Mouse (Mus musculus) forebrain, embryonic 12.5 days (tissue): ENCODE measurements around the gene Kif6. TPM values are rescaled to one million over a fixed set of nuclear protein-coding genes. Genes with fewer than 3 reads are reported as not detected.

ENCODE experiments used
- ATAC-seq: fragments of 200-750 bp; cut with Nextera tagmentation; 2 replicates; pipeline ENCODE4 v1.8.0; 2017; ENCODE audit warnings: moderate TSS enrichment; ENCODE audit not compliant: low FRiP score
- H3K27ac ChIP-seq: fragments of 300-500 bp; sonication (generic); 2 replicates; pipeline ENCODE4 v1.5.1; 2016; ENCODE audit warnings: mild to moderate bottlenecking
- H3K27me3 ChIP-seq: fragments of 300-500 bp; sonication (generic); 2 replicates; pipeline ENCODE4 v1.6.1; 2016; ENCODE audit warnings: mild to moderate bottlenecking
- H3K36me3 ChIP-seq: fragments of 300-500 bp; sonication (generic); replicated peaks from 2 replicates; pipeline ENCODE4 v1.6.1; 2016; ENCODE audit warnings: mild to moderate bottlenecking
- H3K4me1 ChIP-seq: fragments of 300-500 bp; sonication (generic); 2 replicates; pipeline ENCODE4 v1.6.1; 2016
- H3K4me2 ChIP-seq: fragments of 300-500 bp; sonication (generic); 2 replicates; pipeline ENCODE4 v1.6.1; 2016; ENCODE audit warnings: mild to moderate bottlenecking, moderate library complexity
- H3K4me3 ChIP-seq: fragments of 300-500 bp; sonication (generic); replicated peaks from 2 replicates; pipeline ENCODE4 v1.5.1; 2016; ENCODE audit warnings: mild to moderate bottlenecking
- H3K9ac ChIP-seq: fragments of 300-500 bp; sonication (generic); 2 replicates; pipeline ENCODE4 v1.6.1; 2016; ENCODE audit warnings: mild to moderate bottlenecking
- H3K9me3 ChIP-seq: fragments of 300-500 bp; sonication (generic); 2 replicates; pipeline ENCODE4 v1.6.1; 2016
- WGBS: fragments of 180-500 bp; shearing (Covaris S2); methylation state at CpG from one replicate; pipeline ENCODE4 v1.1.7; 2016; 5-methylcytosine and 5-hydroxymethylcytosine counted together
- polyA plus RNA-seq: library from polyadenylated mRNA; unstranded; fragments of >200 nt; fragmentation: Nextera tagmentation; extraction: Ambion mirVana; gene quantifications from 2 replicates; pipeline ENCODE4 v1.2.1, GENCODE M21; 2016

Kif6 gene
- polyA plus RNA-seq, 1 experiment from 2014 or later = 3.1 TPM

DNA sequence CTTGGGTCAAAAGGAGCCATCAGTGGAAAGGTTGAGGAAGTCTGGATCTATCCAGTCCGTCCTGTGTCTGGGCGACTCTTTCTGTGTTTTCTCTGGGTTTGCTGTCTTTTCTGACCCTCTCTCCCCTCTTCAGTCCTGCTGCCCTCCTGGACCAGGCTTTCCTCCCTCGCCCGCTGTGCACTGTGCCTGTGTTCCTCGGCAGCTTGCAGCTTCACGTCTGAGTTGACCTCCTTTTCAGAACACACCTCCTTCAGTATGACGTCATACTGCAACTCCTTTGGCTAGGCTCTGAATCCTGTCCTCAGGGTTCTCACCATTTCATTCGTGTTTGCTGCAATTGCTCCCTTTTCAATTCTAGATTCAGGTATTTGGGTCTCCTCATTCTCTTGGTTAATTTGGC, 18.1 kb downstream of the Kif6 start:
- H3K4me2 ChIP-seq = no peak overlapping the region
- H3K36me3 ChIP-seq = no peaks in the 10 kb centered on the region
- H3K4me3 ChIP-seq = no peak overlapping the region
- H3K9ac ChIP-seq = no peak overlapping the region
- H3K9me3 ChIP-seq = no peaks in the 10 kb centered on the region
- peaks cover 3% of the 10 kb centered on the region; the same call in 1 of the 2 replicates for H3K4me1 ChIP-seq
- WGBS = 50% methylated on average over 8 of the region's 8 CpGs
- ATAC-seq = no peak
- H3K27ac ChIP-seq = no peak overlapping the region
- H3K27me3 ChIP-seq = no peaks in the 10 kb centered on the region

DNA sequence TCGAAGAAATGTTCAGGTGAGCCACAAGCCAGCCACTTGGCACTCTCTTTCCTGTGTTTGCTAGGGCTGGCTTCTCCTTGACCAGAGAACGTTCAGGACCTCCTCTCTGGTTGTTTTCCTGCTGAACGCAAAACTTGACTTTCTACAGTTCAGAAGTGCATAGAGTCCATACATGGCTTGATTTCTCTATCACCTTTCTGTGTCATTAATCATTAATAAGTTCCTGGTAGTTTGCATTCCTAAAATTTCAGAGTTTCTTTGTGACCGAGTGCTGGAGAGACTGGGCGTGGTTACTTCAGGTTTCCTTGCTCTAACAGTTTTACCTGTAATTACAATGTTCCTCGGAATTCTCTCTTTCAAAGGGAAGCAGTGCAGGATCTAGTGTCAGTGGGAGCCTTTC, 27.0 kb downstream of the Kif6 start:
- WGBS = 91% methylated on average over 6 of the region's 6 CpGs
- H3K36me3 ChIP-seq = no peaks in the 10 kb centered on the region
- H3K4me2 ChIP-seq = no peak overlapping the region
- ATAC-seq = no peak
- no peak overlapping the region for H3K9ac ChIP-seq
- peaks cover 6% of the 10 kb centered on the region; the same call in 1 of the 2 replicates for H3K4me1 ChIP-seq
- H3K9me3 ChIP-seq = 0 out of 2 replicates have a peak, but pooled peaks cover 5% of the 10 kb centered on the region
- no peak overlapping the region for H3K4me3 ChIP-seq
- no peaks in the 10 kb centered on the region for H3K27me3 ChIP-seq
- no peak overlapping the region for H3K27ac ChIP-seq

- Histone ChIP-seq H3K36me3 (no peaks in the 10 kb centered on the region), H3K27ac (no peak overlapping the region), H3K9me3 (0 out of 2 replicates have a peak, but pooled peaks cover 5% of the 10 kb centered on the region), H3K9ac (no peak overlapping the region), H3K27me3 (no peaks in the 10 kb centered on the region), H3K4me2 (no peak overlapping the region), H3K4me1 (peaks cover 6% of the 10 kb centered on the region; the same call in 1 of the 2 replicates), H3K4me3 (no peak overlapping the region)
- no peak for ATAC-seq
- 94% methylated on average over 8 of the region's 8 CpGs for WGBS
Measured at GRCm38 (mm10) chr17:49642336-49642735, 27.4 kb downstream of the Kif6 start.

DNA sequence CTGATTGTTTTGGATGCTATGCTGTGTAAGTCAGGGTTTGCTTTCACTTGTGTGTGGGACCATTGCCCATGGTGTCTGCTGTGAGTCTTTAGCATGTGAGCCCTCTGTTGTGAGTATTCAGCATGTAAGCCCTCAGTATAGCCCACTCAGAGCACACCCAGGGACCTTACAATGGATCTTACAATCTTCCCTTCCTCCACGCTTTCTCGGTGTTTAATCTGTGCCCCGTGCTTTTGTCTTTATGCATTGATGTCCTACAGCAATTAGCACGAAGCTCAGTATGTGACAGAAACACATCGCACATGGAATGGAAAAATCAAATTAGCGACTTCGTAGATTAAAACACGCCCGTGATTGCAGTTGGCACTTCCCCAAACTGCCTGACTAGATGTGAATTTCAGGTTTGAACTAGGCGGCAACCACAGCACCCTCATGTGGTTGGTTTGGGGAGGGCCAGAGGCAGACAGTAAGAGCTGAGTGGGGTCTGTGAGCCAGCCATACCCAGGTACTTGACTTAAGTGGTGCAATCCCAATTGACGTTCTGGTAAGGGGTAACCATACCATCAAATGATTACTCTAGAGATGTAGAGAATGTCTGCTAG, 28.1 kb downstream of the Kif6 start:
- Histone ChIP-seq H3K4me1 (peaks cover 6% of the 10 kb centered on the region; the same call in 1 of the 2 replicates), H3K27me3 (no peaks in the 10 kb centered on the region), H3K4me3 (no peak overlapping the region), H3K36me3 (no peaks in the 10 kb centered on the region), H3K4me2 (no peak overlapping the region), H3K27ac (no peak overlapping the region), H3K9ac (no peak overlapping the region), H3K9me3 (0 out of 2 replicates have a peak, but pooled peaks cover 5% of the 10 kb centered on the region)
- WGBS = 74% methylated on average over 11 of the region's 11 CpGs
- ATAC-seq = no peak

- 95% methylated on average over 5 of the region's 5 CpGs for WGBS
Measured at GRCm38 (mm10) chr17:49646267-49646666, 31.3 kb downstream of the Kif6 start.

GRCm38 (mm10) chr17:49648970-49649369, 34.0 kb downstream of the Kif6 start:
- H3K9ac ChIP-seq = no peak overlapping the region
- no peak overlapping the region for H3K4me2 ChIP-seq
- 83% methylated on average over 2 of the region's 2 CpGs for WGBS
- no peaks in the 10 kb centered on the region for H3K9me3 ChIP-seq
- H3K4me1 ChIP-seq = no peaks in the 10 kb centered on the region
- H3K27ac ChIP-seq = no peak overlapping the region
- no peak for ATAC-seq
- H3K36me3 ChIP-seq = no peaks in the 10 kb centered on the region
- no peaks in the 10 kb centered on the region for H3K27me3 ChIP-seq
- no peak overlapping the region for H3K4me3 ChIP-seq

More at GRCm38 (mm10) chr17:49646267-49646666, 31.3 kb downstream of the Kif6 start:
- Histone ChIP-seq H3K36me3 (no peaks in the 10 kb centered on the region), H3K9me3 (0 out of 2 replicates have a peak, but pooled peaks cover 5% of the 10 kb centered on the region), H3K9ac (no peak overlapping the region), H3K27me3 (no peaks in the 10 kb centered on the region), H3K4me1 (0 out of 2 replicates have a peak, but pooled peaks cover under 1% of the 10 kb centered on the region), H3K4me3 (no peak overlapping the region), H3K27ac (no peak overlapping the region), H3K4me2 (no peak overlapping the region)
- ATAC-seq = no peak

DNA sequence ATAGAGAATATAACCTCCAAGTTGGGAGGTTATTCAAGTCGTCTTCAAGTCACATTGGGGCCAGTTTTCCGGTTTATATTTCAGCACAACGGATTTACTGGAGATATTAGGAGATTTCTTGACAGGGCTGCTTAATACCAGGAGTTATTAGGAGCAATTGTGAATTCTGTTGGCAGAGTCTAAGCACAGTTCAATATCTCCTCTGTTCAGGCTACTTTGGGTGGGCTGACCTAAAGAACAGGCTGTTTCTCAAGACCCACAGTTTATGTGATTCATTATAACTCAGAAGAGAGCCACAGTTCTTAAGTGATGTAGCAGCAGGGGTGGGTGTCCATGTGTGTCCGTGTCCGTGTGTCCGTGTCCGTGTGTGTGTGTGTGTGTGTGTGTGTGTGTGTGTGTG, 34.5 kb downstream of the Kif6 start:
- no peak for ATAC-seq
- Histone ChIP-seq H3K27ac (no peak overlapping the region), H3K9ac (no peak overlapping the region)

DNA sequence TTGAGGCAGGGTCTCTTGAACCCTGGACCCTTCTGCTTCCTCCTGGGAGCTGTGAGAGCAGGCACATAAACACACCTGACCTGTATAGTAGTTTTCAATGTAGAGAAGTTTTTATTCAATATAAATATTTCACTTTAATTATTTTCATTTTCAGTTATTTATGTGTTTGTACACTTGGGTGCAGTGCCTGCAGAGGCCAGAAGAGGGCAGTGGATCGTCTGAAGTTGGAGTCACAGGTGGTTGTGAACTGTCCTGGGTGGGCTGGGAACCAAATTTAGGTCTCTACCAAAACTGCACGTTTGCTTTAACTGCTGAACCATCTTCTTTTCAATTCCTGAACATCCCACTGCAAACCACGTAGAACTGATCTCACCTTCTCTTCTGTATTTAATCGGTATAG, 35.4 kb downstream of the Kif6 start:
- 84% methylated on average over 4 of the region's 4 CpGs for WGBS
- H3K4me2 ChIP-seq = no peak overlapping the region
- no peak for ATAC-seq

More for the DNA sequence above, 34.5 kb downstream of the Kif6 start:
- 88% methylated on average over 7 of the region's 7 CpGs for WGBS
- Histone ChIP-seq H3K4me2 (no peak overlapping the region), H3K4me3 (no peak overlapping the region), H3K36me3 (no peaks in the 10 kb centered on the region), H3K4me1 (no peaks in the 10 kb centered on the region), H3K27me3 (no peaks in the 10 kb centered on the region), H3K9me3 (no peaks in the 10 kb centered on the region)

GRCm38 (mm10) chr17:49652357-49652756, 37.4 kb downstream of the Kif6 start:
- ATAC-seq = no peak
- no peaks in the 10 kb centered on the region for H3K4me1 ChIP-seq
- 40% methylated on average over 3 of the region's 3 CpGs for WGBS
- H3K36me3 ChIP-seq = no peaks in the 10 kb centered on the region
- no peak overlapping the region for H3K4me3 ChIP-seq
- H3K27ac ChIP-seq = no peak overlapping the region
- no peak overlapping the region for H3K9ac ChIP-seq
- no peak overlapping the region for H3K4me2 ChIP-seq
- no peaks in the 10 kb centered on the region for H3K9me3 ChIP-seq
- H3K27me3 ChIP-seq = no peaks in the 10 kb centered on the region

More for the DNA sequence above, 35.4 kb downstream of the Kif6 start:
- H3K9me3 ChIP-seq = no peaks in the 10 kb centered on the region
- no peak overlapping the region for H3K4me3 ChIP-seq
- H3K36me3 ChIP-seq = no peaks in the 10 kb centered on the region
- no peaks in the 10 kb centered on the region for H3K27me3 ChIP-seq
- H3K9ac ChIP-seq = no peak overlapping the region
- H3K4me1 ChIP-seq = no peaks in the 10 kb centered on the region
- H3K27ac ChIP-seq = no peak overlapping the region

DNA sequence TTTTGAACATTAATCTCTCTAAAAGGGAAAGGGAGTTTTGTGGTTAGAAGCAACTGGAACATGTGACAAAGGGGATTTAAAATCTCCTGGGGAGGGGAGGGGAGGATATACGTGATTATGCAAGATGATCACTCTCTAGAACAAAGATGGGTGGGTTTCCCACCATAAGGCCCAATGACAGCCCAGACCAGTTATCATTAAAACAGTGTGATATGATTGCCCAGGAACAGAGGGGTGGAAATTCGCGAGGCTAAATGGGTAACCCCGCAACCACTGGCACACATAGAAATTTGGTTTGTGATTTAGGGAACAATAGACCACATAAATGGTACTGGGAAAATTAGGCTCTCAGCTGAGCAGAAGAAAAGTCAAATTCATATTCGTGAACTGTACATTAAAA, 37.9 kb downstream of the Kif6 start:
- Histone ChIP-seq H3K36me3 (no peaks in the 10 kb centered on the region), H3K4me2 (no peak overlapping the region), H3K4me1 (no peaks in the 10 kb centered on the region), H3K9ac (no peak overlapping the region), H3K4me3 (no peak overlapping the region), H3K27me3 (no peaks in the 10 kb centered on the region), H3K9me3 (no peaks in the 10 kb centered on the region), H3K27ac (no peak overlapping the region)
- no peak for ATAC-seq
- 61% methylated on average over 5 of the region's 5 CpGs for WGBS

GRCm38 (mm10) chr17:49661626-49662025, 46.7 kb downstream of the Kif6 start:
- Histone ChIP-seq H3K27ac (no peak overlapping the region), H3K4me3 (no peak overlapping the region), H3K9me3 (no peaks in the 10 kb centered on the region), H3K9ac (no peak overlapping the region), H3K27me3 (no peaks in the 10 kb centered on the region), H3K36me3 (no peaks in the 10 kb centered on the region), H3K4me2 (no peak overlapping the region), H3K4me1 (no peaks in the 10 kb centered on the region)
- no peak for ATAC-seq
- WGBS = 85% methylated on average over 6 of the region's 6 CpGs

DNA sequence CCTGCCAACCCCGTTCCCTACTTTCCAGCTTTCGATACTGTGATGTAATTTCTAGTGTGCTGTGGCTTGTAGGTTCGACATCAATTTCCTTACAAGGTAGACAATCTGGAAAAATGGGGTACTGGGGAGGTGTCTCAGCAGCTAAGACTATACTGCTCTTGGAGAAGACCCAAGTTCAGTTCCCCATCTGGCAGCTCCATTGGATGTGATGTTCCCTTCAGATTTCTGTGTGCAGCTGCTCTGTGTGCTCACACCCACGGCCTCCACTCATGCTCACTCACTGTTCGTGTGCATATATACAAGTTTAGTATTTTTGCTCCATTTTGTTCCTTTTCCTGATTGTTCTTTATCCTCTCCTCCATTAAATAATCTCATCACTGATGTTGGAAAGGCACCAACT, 51.8 kb downstream of the Kif6 start:
- Histone ChIP-seq H3K4me2 (no peak overlapping the region), H3K27me3 (no peaks in the 10 kb centered on the region), H3K36me3 (no peaks in the 10 kb centered on the region), H3K4me3 (no peak overlapping the region), H3K9me3 (no peaks in the 10 kb centered on the region), H3K9ac (no peak overlapping the region), H3K27ac (no peak overlapping the region), H3K4me1 (no peaks in the 10 kb centered on the region)
- WGBS = 90% methylated on average over 5 of the region's 5 CpGs
- ATAC-seq = no peak

- H3K4me1 ChIP-seq = no peaks in the 10 kb centered on the region
- H3K27me3 ChIP-seq = no peaks in the 10 kb centered on the region
- H3K36me3 ChIP-seq = no peaks in the 10 kb centered on the region
- H3K4me3 ChIP-seq = no peak overlapping the region
- H3K4me2 ChIP-seq = no peak overlapping the region
- H3K9me3 ChIP-seq = no peaks in the 10 kb centered on the region
- no peak for ATAC-seq
- H3K27ac ChIP-seq = no peak overlapping the region
- no peak overlapping the region for H3K9ac ChIP-seq
- WGBS = 88% methylated on average over 6 of the region's 6 CpGs
Measured at GRCm38 (mm10) chr17:49668296-49668695, 53.4 kb downstream of the Kif6 start.
